Mouse (Mus musculus) bone marrow macrophage, adult 2 months (primary cell): ENCODE data around the gene Hyal2.

ENCODE experiments used
- CTCF ChIP-seq: IDR thresholded peaks from 2 replicates; pipeline ENCODE4 v1.5.1; 2012; ENCODE audit warnings: low read depth, mild to moderate bottlenecking, low read length, moderate library complexity
- POLR2A ChIP-seq: IDR thresholded peaks from 2 replicates; pipeline ENCODE4 v1.6.1; 2012; ENCODE audit warnings: mild to moderate bottlenecking, low read depth, low read length, borderline replicate concordance

DNA sequence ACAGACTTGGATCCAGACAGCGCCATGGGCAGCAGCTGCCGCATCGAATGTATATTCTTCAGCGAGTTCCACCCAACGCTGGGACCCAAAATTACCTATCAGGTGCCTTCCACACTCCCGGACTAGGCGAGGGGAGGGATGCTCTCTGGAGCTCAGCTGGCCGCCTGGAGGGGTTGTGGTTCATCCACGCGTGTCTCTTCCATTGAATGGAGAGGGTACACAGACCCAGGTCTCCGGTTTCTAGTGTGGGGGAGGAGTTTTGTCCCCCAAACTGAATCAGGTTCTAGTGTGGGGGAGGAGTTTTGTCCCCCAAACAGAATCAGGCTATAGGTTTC lies 25.4 kb upstream of the Hyal2 start:
- TF ChIP-seq POLR2A (no peak), CTCF (no peak)
